Mouse (Mus musculus): ENCODE data around the gene Sppl2b.

DNA sequence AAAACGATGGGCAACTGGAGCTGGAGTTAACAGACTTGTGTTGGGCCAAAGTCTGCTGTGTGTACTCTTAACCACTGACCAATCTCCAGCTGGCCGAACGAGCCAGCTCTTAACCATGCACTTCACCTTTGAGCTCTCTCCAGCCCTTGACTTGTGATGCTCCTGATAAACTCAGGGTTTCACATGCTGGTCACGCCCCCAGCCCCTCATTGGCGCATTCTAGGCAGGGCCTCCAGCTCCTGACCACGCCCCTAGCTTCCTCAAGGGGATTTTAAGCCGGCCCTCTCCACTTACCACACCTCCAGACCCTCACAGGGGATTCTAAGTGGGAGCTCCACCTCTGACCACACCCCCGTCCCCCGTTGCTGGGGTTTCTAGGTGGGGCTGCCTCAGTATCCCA, 23.9 kb upstream of the Sppl2b start:
- TF ChIP-seq MAFK (IDR thresholded peaks at IDR 0.05; ENCODE audit: borderline replicate concordance, low read depth, low read length) (no peak), SMC3 (IDR thresholded peaks at IDR 0.05; ENCODE audit: low read depth, low read length) (no peak), POLR2A (IDR thresholded peaks at IDR 0.05; ENCODE audit: control insufficient read depth in 1 of 2, insufficient read depth in 1 of 2, low read depth in 1 of 2, low read length in 2 of 2, poor library complexity in 1 of 2) (no peak; a peak in 1 of 4 replicates), TCF12 (IDR thresholded peaks at IDR 0.05; ENCODE audit: low read depth, low read length) (no peak), ELF1 (IDR thresholded peaks at IDR 0.05; ENCODE audit: low read depth, low read length) (no peak), ZMIZ1 (IDR thresholded peaks at IDR 0.05; ENCODE audit: low read depth, low read length) (no peak), GABPA (IDR thresholded peaks at IDR 0.05; ENCODE audit: low read depth, low read length) (no peak)

Data from MEL (cell line).